Mouse (Mus musculus) lung, postnatal 14 days (tissue): Measurements from ENCODE around the gene Pik3cd.

ENCODE experiments used
- DNase-seq: peaks from one replicate; pipeline ENCODE4 v3.0.0; 2021

Gene Pik3cd

GRCm38 (mm10) chr4:149684841-149685623 lies 17.3 kb downstream of the Pik3cd start:
- DNase-seq: no peak

- no peak for DNase-seq
These were observed 18.5 kb downstream of the Pik3cd start for GRCm38 (mm10) chr4:149683875-149684274.

- no peak for DNase-seq
These were observed 23.2 kb downstream of the Pik3cd start for GRCm38 (mm10) chr4:149679056-149679770.

GRCm38 (mm10) chr4:149678006-149678405 lies 24.4 kb downstream of the Pik3cd start:
- DNase-seq: no peak

GRCm38 (mm10) chr4:149675378-149676261 lies 26.8 kb downstream of the Pik3cd start:
- peak; percentile 83 for DNase-seq

- no peak for DNase-seq
These were observed 27.5 kb downstream of the Pik3cd start for GRCm38 (mm10) chr4:149674814-149675377.

GRCm38 (mm10) chr4:149672747-149673146 lies 29.6 kb downstream of the Pik3cd start:
- DNase-seq: no peak

GRCm38 (mm10) chr4:149671175-149671574 lies 31.2 kb downstream of the Pik3cd start:
- no peak for DNase-seq

- no peak for DNase-seq
These were observed 36.7 kb downstream of the Pik3cd start for GRCm38 (mm10) chr4:149665692-149666090.

- no peak for DNase-seq
These were observed 37.2 kb downstream of the Pik3cd start for GRCm38 (mm10) chr4:149665016-149665691.

GRCm38 (mm10) chr4:149663849-149664503 lies 38.4 kb downstream of the Pik3cd start:
- DNase-seq: no peak

GRCm38 (mm10) chr4:149661967-149662589 lies 40.3 kb downstream of the Pik3cd start:
- no peak for DNase-seq

GRCm38 (mm10) chr4:149660598-149660997 lies 41.8 kb downstream of the Pik3cd start:
- DNase-seq: no peak

- no peak for DNase-seq
These were observed 42.8 kb downstream of the Pik3cd start for GRCm38 (mm10) chr4:149659495-149660116.

GRCm38 (mm10) chr4:149657858-149658416 lies 44.4 kb downstream of the Pik3cd start:
- DNase-seq: no peak

GRCm38 (mm10) chr4:149654232-149654631 lies 48.1 kb downstream of the Pik3cd start:
- DNase-seq: peak; percentile 55

GRCm38 (mm10) chr4:149650493-149651193 lies 51.7 kb downstream of the Pik3cd start:
- peak; percentile 86 for DNase-seq

- no peak for DNase-seq
These were observed 54.2 kb downstream of the Pik3cd start for GRCm38 (mm10) chr4:149648031-149648805.

- DNase-seq: no peak
These were observed 56.6 kb downstream of the Pik3cd start for GRCm38 (mm10) chr4:149645761-149646160.
